Mouse (Mus musculus) gastrocnemius, postnatal 4 days (tissue): ENCODE measurements around the gene Nrf1. TPM values are rescaled to one million over a fixed set of nuclear protein-coding genes. Genes with fewer than 3 reads are reported as not detected.

ENCODE experiments used
- DNase-seq, 2 experiments: peaks; one replicate each; pipeline ENCODE4 v3.0.0; 2021 to 2022; ENCODE audit warnings: low spot score in 2 of 2, mixed read lengths in 2 of 2
- total RNA-seq, 2 experiments: library from RNA; stranded (reverse); gene quantifications; 2 replicates each; pipeline ENCODE4 v1.2.3; 2021

Gene Nrf1
- total RNA-seq, 2 experiments from 2014 or later = 22.9 to 25.3 TPM

GRCm38 (mm10) chr6:30072476-30072875 lies 24.7 kb downstream of the Nrf1 start:
- DNase-seq = no peak

- DNase-seq = no peak
These were observed 31.2 kb downstream of the Nrf1 start for GRCm38 (mm10) chr6:30078938-30079529.

- DNase-seq = no peak
These were observed 33.6 kb downstream of the Nrf1 start for GRCm38 (mm10) chr6:30081339-30081738.

- no peak for DNase-seq
These were observed 35.5 kb downstream of the Nrf1 start for GRCm38 (mm10) chr6:30083307-30083706.

- DNase-seq = no peak
These were observed 37.6 kb downstream of the Nrf1 start for GRCm38 (mm10) chr6:30085351-30085750.

GRCm38 (mm10) chr6:30091221-30091620 lies 43.4 kb downstream of the Nrf1 start:
- no peak for DNase-seq

- DNase-seq = no peak
These were observed 45.0 kb downstream of the Nrf1 start for GRCm38 (mm10) chr6:30092816-30093215.

- DNase-seq = no peak
These were observed 54.1 kb downstream of the Nrf1 start for GRCm38 (mm10) chr6:30101773-30102415.

- no peak for DNase-seq
These were observed 58.3 kb downstream of the Nrf1 start for GRCm38 (mm10) chr6:30106091-30106490.

GRCm38 (mm10) chr6:30107456-30107855 lies 59.7 kb downstream of the Nrf1 start:
- no peak for DNase-seq

GRCm38 (mm10) chr6:30109820-30110502 lies 62.2 kb downstream of the Nrf1 start:
- no peak for DNase-seq

GRCm38 (mm10) chr6:30112349-30113132 lies 64.8 kb downstream of the Nrf1 start:
- no peak for DNase-seq

- no peak for DNase-seq
These were observed 66.3 kb downstream of the Nrf1 start for GRCm38 (mm10) chr6:30114101-30114500.

- no peak for DNase-seq
These were observed 73.4 kb downstream of the Nrf1 start for GRCm38 (mm10) chr6:30121152-30121551.

GRCm38 (mm10) chr6:30121600-30121999 lies 73.8 kb downstream of the Nrf1 start:
- no peak for DNase-seq

GRCm38 (mm10) chr6:30123391-30123790 lies 75.6 kb downstream of the Nrf1 start:
- DNase-seq = no peak

GRCm38 (mm10) chr6:30126060-30126459 lies 78.3 kb downstream of the Nrf1 start:
- DNase-seq = no peak

GRCm38 (mm10) chr6:30126766-30127165 lies 79.0 kb downstream of the Nrf1 start:
- no peak for DNase-seq

GRCm38 (mm10) chr6:30132399-30132798 lies 84.6 kb downstream of the Nrf1 start:
- DNase-seq = no peak

- no peak for DNase-seq
These were observed 87.8 kb downstream of the Nrf1 start for GRCm38 (mm10) chr6:30135590-30135989.

- no peak for DNase-seq
These were observed 89.4 kb downstream of the Nrf1 start for GRCm38 (mm10) chr6:30137227-30137626.
